8 mouse cellular contexts compared by ENCODE assay signal in the genomic region with DNA sequence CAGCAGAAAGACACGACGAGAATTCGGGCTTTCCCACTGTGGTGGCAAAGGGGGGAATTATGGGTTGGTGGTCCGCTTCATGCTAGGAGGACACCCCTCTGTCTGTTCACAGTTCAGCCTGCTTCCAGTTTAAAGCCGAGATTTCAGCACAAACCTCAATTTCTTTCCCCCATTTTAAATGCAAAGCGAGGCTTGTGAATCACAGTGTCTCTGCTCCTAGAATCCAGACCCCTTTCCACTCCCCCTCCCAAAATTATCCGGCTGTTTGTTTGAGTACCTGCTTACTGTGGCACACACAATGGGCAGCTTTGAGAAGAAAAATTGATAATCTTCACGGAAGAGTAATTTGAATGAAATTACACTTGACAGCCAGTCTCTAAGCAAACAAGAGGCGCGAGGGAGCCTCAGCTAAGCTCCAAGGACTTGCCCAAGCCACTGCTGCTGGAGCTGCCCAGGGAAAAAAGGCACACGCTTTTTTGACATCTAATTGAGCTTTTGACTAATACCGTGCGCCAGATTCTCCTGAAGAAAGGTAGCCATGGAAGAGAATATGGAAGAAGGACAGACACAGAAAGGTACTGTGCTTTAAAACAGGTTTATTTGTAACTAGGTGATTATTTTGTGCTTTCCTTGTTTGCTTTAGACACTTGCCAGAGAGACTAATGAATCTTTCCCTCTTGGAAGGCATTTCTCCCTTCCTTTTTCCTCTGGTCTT. TPM values are rescaled to one million over a fixed set of nuclear protein-coding genes. Genes with fewer than 3 reads are reported as not detected.
A peak's percentile ranks its signal among the peaks of the same experiment; 100 is the strongest.
DNase-seq lines count a peak whose midpoint lies in the region; ATAC-seq and TF ChIP-seq lines count a peak whose summit lies in the region.

A gene (plus strand): TSS at position 103 of the 715 bp plus-strand sequence.

- H3K4me1 ChIP-seq in kidney, postnatal 0 days (replicated peaks; ENCODE audit: insufficient read depth, low read length) = no peaks in the 10 kb centered on the region
- H3K4me1 ChIP-seq in forebrain, embryonic 10.5 days = peaks cover 19% of the 10 kb centered on the region
- H3K4me1 ChIP-seq in hindbrain, postnatal 0 days (ENCODE audit: insufficient read depth, low read length) = no peaks in the 10 kb centered on the region
- peaks cover 16% of the 10 kb centered on the region for H3K4me1 ChIP-seq in midbrain, embryonic 14.5 days (ENCODE audit: control insufficient read depth, insufficient read depth, low read length)

- no peaks in the 10 kb centered on the region for H3K9me3 ChIP-seq in kidney, postnatal 0 days (replicated peaks; ENCODE audit: low read length)
- no peaks in the 10 kb centered on the region for H3K9me3 ChIP-seq in forebrain, embryonic 10.5 days
- H3K9me3 ChIP-seq in hindbrain, postnatal 0 days (ENCODE audit: low read length) = no peaks in the 10 kb centered on the region
- H3K9me3 ChIP-seq in midbrain, embryonic 14.5 days (ENCODE audit: control insufficient read depth, low read length) = no peaks in the 10 kb centered on the region

- ATAC-seq in kidney, postnatal 0 days (replicated peaks; ENCODE audit: low FRiP score, low read depth) = no peak
- ATAC-seq in hindbrain, postnatal 0 days = peak; percentile 93
- ATAC-seq in midbrain, embryonic 14.5 days (ENCODE audit: low FRiP score, low TSS enrichment) = peak; percentile 90

- no peaks in the 10 kb centered on the region for H3K27me3 ChIP-seq in kidney, postnatal 0 days (ENCODE audit: insufficient read depth, low read length)
- H3K27me3 ChIP-seq in forebrain, embryonic 10.5 days (ENCODE audit: poor library complexity, severe bottlenecking) = no peaks in the 10 kb centered on the region
- H3K27me3 ChIP-seq in hindbrain, postnatal 0 days (ENCODE audit: insufficient read depth, low read length) = no peaks in the 10 kb centered on the region
- no peaks in the 10 kb centered on the region for H3K27me3 ChIP-seq in midbrain, embryonic 14.5 days (ENCODE audit: control insufficient read depth, insufficient read depth, low read length)

- DNase-seq in kidney, postnatal 0 days (ENCODE audit: low spot score) = no peak
- DNase-seq in kidney, postnatal 36 days = no peak
- DNase-seq in forebrain, embryonic 10.5 days (ENCODE audit: extremely low spot score, low spot score) = peak; percentile 35
- peak; percentile 93 for DNase-seq in hindbrain, postnatal 0 days (ENCODE audit: low spot score)
- DNase-seq in midbrain, embryonic 14.5 days = peak; percentile 93
- no peak for DNase-seq in thymus, postnatal 25 days
- DNase-seq in adrenal gland, postnatal 36 days = no peak
- DNase-seq in natural killer cell, adult 2 months (ENCODE audit: low spot score in 2 of 2) = no peak

- no peaks in the 10 kb centered on the region for H3K36me3 ChIP-seq in kidney, postnatal 0 days (ENCODE audit: insufficient read depth, low read length)
- no peaks in the 10 kb centered on the region for H3K36me3 ChIP-seq in forebrain, embryonic 10.5 days (replicated peaks)
- no peaks in the 10 kb centered on the region for H3K36me3 ChIP-seq in hindbrain, postnatal 0 days (ENCODE audit: insufficient read depth, low read length)
- no peaks in the 10 kb centered on the region for H3K36me3 ChIP-seq in midbrain, embryonic 14.5 days (ENCODE audit: control insufficient read depth, insufficient read depth, low read length)

- 30% methylated on average over 13 of the region's 13 CpGs for WGBS in kidney, postnatal 0 days
- 16% methylated on average over 13 of the region's 13 CpGs for WGBS in forebrain, embryonic 10.5 days
- WGBS in hindbrain, postnatal 0 days = 5% methylated on average over 13 of the region's 13 CpGs
- 1% methylated on average over 13 of the region's 13 CpGs for WGBS in midbrain, embryonic 14.5 days

- no peak within 1 kb of the TSS for H3K4me2 ChIP-seq in kidney, postnatal 0 days (ENCODE audit: low read length)
- H3K4me2 ChIP-seq in hindbrain, postnatal 0 days (ENCODE audit: low read depth, low read length) = peak within 1 kb of the TSS; percentile 58
- peak within 1 kb of the TSS; percentile 53 for H3K4me2 ChIP-seq in midbrain, embryonic 14.5 days (ENCODE audit: low read length)

- no peak for TF ChIP-seq CTCF in kidney, postnatal 0 days (IDR thresholded peaks at IDR 0.05; ENCODE audit: low read depth)
- TF ChIP-seq CTCF in hindbrain, postnatal 0 days (IDR thresholded peaks at IDR 0.05; ENCODE audit: low read depth) = no peak

- H3K9ac ChIP-seq in kidney, postnatal 0 days (ENCODE audit: low read depth, low read length) = no peak within 1 kb of the TSS
- peak within 1 kb of the TSS; percentile 93 for H3K9ac ChIP-seq in hindbrain, postnatal 0 days (replicated peaks; ENCODE audit: low read length)
- H3K9ac ChIP-seq in midbrain, embryonic 14.5 days (replicated peaks; ENCODE audit: low read length) = peak within 1 kb of the TSS; percentile 90

- no peak within 1 kb of the TSS for H3K4me3 ChIP-seq in kidney, postnatal 0 days (replicated peaks; ENCODE audit: low read depth, low read length)
- peak within 1 kb of the TSS; percentile 48 for H3K4me3 ChIP-seq in forebrain, embryonic 10.5 days
- H3K4me3 ChIP-seq in hindbrain, postnatal 0 days (ENCODE audit: low read length) = peak within 1 kb of the TSS; percentile 80
- peak within 1 kb of the TSS; percentile 60 for H3K4me3 ChIP-seq in midbrain, embryonic 14.5 days (replicated peaks; ENCODE audit: low read depth, low read length)

- H3K27ac ChIP-seq in kidney, postnatal 0 days = no peak within 1 kb of the TSS
- peak within 1 kb of the TSS; percentile 81 for H3K27ac ChIP-seq in forebrain, embryonic 10.5 days
- H3K27ac ChIP-seq in hindbrain, postnatal 0 days = peak within 1 kb of the TSS; percentile 97
- peak within 1 kb of the TSS; percentile 95 for H3K27ac ChIP-seq in midbrain, embryonic 14.5 days (replicated peaks; ENCODE audit: low read depth, low read length)

RNA-seq across cellular contexts. Expression of the gene that starts here (rescaled TPM):
- polyA plus RNA-seq in kidney, postnatal 0 days (2015; fragmentation: Nextera tagmentation; extraction: Ambion mirVana) = 41.6 and 43.4 TPM in 2 replicates
- 28.0 and 29.8 TPM in 2 replicates for polyA plus RNA-seq in forebrain, embryonic 10.5 days (2016; fragmentation: Nextera tagmentation; extraction: Ambion mirVana)
- total RNA-seq in hindbrain, postnatal 0 days (2014; rRNA removed) = 709 and 772 TPM in 2 replicates
- 546 and 548 TPM in 2 replicates for polyA plus RNA-seq in hindbrain, postnatal 0 days (2015; fragmentation: Nextera tagmentation; extraction: Ambion mirVana)
- polyA plus RNA-seq in midbrain, embryonic 14.5 days (2014; fragmentation: Nextera tagmentation; extraction: Ambion mirVana) = 570 and 651 TPM in 2 replicates
- total RNA-seq in adrenal gland, postnatal 36 days (2021) = 1 to 10 TPM; 3.4 to 3.5 TPM

Comparison
In these comparisons a context has a peak if more than half of its experiments do, and no peak if none do; other contexts are left out.
1. RNA of the gene that starts here (total RNA-seq): 709 to 772 TPM in hindbrain, postnatal 0 days; 3.4 to 3.5 TPM in adrenal gland, postnatal 36 days; every median in the first group is over 100 times any median in the second.
2. RNA of the gene that starts here (polyA plus RNA-seq): 570 to 651 TPM in midbrain, embryonic 14.5 days and 546 to 548 TPM in hindbrain, postnatal 0 days; 41.6 to 43.4 TPM in kidney, postnatal 0 days and 28.0 to 29.8 TPM in forebrain, embryonic 10.5 days; every median in the first group is over 10 times any median in the second.
3. DNase-seq: peak in forebrain, embryonic 10.5 days (single experiment), hindbrain, postnatal 0 days (single experiment) and midbrain, embryonic 14.5 days (single experiment); none in kidney, postnatal 0 days (single experiment), kidney, postnatal 36 days (0 of 2), thymus, postnatal 25 days (single experiment), adrenal gland, postnatal 36 days (0 of 2) and natural killer cell, adult 2 months (0 of 2).